ENCODE assay signal across 8 mouse cellular contexts in the genomic region with DNA sequence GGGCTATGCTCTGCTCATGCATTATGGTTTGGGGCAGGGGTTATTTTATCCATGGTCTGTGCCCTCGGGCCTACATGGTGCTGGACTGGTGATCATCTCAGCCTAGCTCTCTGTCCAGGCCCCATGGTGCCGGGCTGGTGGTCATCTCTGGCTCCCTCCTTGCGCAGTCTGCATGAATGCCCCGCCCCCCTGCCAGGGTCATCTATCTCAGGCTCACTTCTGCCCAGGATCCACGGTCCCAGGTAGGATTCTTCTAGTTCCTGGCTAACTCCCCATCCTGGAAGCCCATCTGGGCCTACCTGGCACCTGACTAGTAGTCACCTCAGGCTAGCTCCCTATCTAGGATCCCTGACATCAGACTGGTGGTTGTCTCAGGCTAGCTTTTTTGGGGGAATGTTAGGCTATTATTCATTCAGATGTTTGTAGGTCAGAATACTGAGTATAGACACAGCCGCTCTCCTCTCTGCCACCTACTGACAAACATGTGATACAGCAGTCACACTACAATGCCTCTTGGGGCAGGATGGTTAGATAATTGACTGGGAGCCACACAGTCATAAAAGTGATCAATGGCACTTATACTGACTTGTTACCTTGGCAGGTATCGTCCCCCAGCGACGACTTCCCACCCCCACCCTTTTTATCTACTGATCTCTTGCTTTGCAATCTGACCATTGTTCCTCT.
A peak's percentile ranks its signal among the peaks of the same experiment; 100 is the strongest.
DNase-seq lines count a peak whose midpoint lies in the region; ATAC-seq lines count a peak whose summit lies in the region.

No protein-coding gene starts in this region.

- no peak overlapping the region for H3K4me3 ChIP-seq in midbrain, embryonic 13.5 days (replicated peaks)
- H3K4me3 ChIP-seq in midbrain, embryonic 15.5 days: no peak overlapping the region

- H3K9ac ChIP-seq in midbrain, embryonic 13.5 days (replicated peaks): no peak overlapping the region
- no peak overlapping the region for H3K9ac ChIP-seq in midbrain, embryonic 15.5 days

- H3K36me3 ChIP-seq in midbrain, embryonic 13.5 days: no peaks in the 10 kb centered on the region
- no peaks in the 10 kb centered on the region for H3K36me3 ChIP-seq in midbrain, embryonic 15.5 days (replicated peaks)

- no peaks in the 10 kb centered on the region for H3K27me3 ChIP-seq in midbrain, embryonic 13.5 days
- no peaks in the 10 kb centered on the region for H3K27me3 ChIP-seq in midbrain, embryonic 15.5 days (replicated peaks)

- H3K4me1 ChIP-seq in midbrain, embryonic 13.5 days (replicated peaks): peaks cover 3% of the 10 kb centered on the region; the same call in 1 of the 2 replicates
- peaks cover 9% of the 10 kb centered on the region; the same call in 1 of the 2 replicates for H3K4me1 ChIP-seq in midbrain, embryonic 15.5 days

- H3K9me3 ChIP-seq in midbrain, embryonic 13.5 days: no peaks in the 10 kb centered on the region
- H3K9me3 ChIP-seq in midbrain, embryonic 15.5 days: no peaks in the 10 kb centered on the region

- 66% methylated on average over 9 of the region's 9 CpGs for WGBS in midbrain, embryonic 13.5 days
- WGBS in midbrain, embryonic 15.5 days: 66% methylated on average over 9 of the region's 9 CpGs

- peak; percentile 83 for DNase-seq in heart, adult 11 months
- no peak for DNase-seq in heart, adult 8-10 months (ENCODE audit: low spot score)
- DNase-seq in cerebellum, adult 9-11 months: peak; percentile 37
- no peak for DNase-seq in testis, postnatal 14 days (ENCODE audit: low spot score)
- DNase-seq in spleen, postnatal 36 days (ENCODE audit: low spot score in 2 of 2): no peak

- H3K27ac ChIP-seq in midbrain, embryonic 13.5 days: no peak overlapping the region
- no peak overlapping the region for H3K27ac ChIP-seq in midbrain, embryonic 15.5 days

- no peak overlapping the region for H3K4me2 ChIP-seq in midbrain, embryonic 13.5 days (replicated peaks)
- no peak overlapping the region for H3K4me2 ChIP-seq in midbrain, embryonic 15.5 days

- peak; percentile 53; the same call in 1 of the 2 replicates for ATAC-seq in midbrain, embryonic 13.5 days
- ATAC-seq in midbrain, embryonic 15.5 days (replicated peaks): no peak; the same call in 1 of the 2 replicates
- ATAC-seq in megakaryocyte-erythroid progenitor cell, adult 5-6 weeks (replicated peaks; ENCODE audit: low FRiP score, low TSS enrichment, poor library complexity, severe bottlenecking): 0 out of 2 replicates have a peak, but pooled peaks have one; percentile 50

Comparison
In these comparisons a context has a peak if more than half of its experiments do, and no peak if none do; other contexts are left out.
1. DNase-seq: peak in heart, adult 11 months (single experiment) and cerebellum, adult 9-11 months (single experiment); none in heart, adult 8-10 months (single experiment), testis, postnatal 14 days (single experiment) and spleen, postnatal 36 days (0 of 2).